Mouse (Mus musculus): Measurements from ENCODE around the gene Dab2ip. TPM values are rescaled to one million over a fixed set of nuclear protein-coding genes. Genes with fewer than 3 reads are reported as not detected.
A peak's percentile ranks its signal among the peaks of the same experiment; 100 is the strongest.

Gene Dab2ip
- polyA plus RNA-seq, 1 experiment from 2014 or later, result 49.5 TPM

DNA sequence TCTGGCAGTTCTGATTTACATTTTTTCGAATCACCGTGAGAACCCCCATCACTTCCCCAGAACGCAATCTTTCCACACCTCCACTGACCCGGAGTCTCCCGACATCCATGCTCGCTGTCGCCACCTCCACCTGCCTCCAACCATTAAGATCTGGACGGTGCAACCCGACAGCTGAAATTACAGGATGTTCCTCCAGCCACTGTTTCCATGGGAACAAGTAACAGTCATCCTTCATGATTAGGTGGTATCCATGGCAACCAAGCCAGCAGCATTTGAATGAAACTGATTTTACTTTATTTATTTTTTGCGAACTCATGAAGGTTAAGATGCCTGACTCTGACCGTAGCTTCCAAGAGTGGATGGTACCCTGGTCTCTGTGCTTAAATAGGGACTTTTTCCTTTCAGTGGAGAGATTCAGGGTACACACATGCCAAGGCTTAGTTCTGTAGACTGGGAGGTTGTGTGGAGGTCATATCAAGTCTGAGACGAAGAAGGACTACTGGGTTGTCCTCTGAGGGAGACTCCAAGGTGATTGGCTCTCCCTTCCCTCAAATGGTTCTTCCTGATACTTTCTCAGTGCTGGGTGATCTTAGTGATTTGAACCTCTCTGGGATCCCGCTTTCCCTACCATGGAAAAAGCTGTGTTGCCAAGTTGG is 79.9 kb downstream of the Dab2ip start:
- Histone ChIP-seq H3K27ac (replicated peaks; ENCODE audit: low read depth, low read length) (no peak overlapping the region), H3K4me1 (ENCODE audit: control insufficient read depth, insufficient read depth, low read length) (no peaks in the 10 kb centered on the region; the same call in 1 of the 2 replicates), H3K4me2 (ENCODE audit: low read depth, low read length) (no peak overlapping the region), H3K4me3 (ENCODE audit: low read depth, low read length) (no peak overlapping the region), H3K36me3 (replicated peaks; ENCODE audit: control insufficient read depth, insufficient read depth, low read depth, low read length) (no peaks in the 10 kb centered on the region; the same call in 1 of the 2 replicates), H3K27me3 (ENCODE audit: control insufficient read depth, insufficient read depth, low read length) (no peaks in the 10 kb centered on the region), H3K9me3 (replicated peaks; ENCODE audit: control insufficient read depth, low read length) (no peaks in the 10 kb centered on the region), H3K9ac (replicated peaks; ENCODE audit: low read length) (no peak overlapping the region)
- no peak for ATAC-seq (replicated peaks; ENCODE audit: insufficient number of reproducible peaks, low FRiP score, low TSS enrichment, low read depth)
- 73% methylated on average over 13 of the region's 13 CpGs for WGBS
- no peak for DNase-seq (ENCODE audit: low spot score)

DNA sequence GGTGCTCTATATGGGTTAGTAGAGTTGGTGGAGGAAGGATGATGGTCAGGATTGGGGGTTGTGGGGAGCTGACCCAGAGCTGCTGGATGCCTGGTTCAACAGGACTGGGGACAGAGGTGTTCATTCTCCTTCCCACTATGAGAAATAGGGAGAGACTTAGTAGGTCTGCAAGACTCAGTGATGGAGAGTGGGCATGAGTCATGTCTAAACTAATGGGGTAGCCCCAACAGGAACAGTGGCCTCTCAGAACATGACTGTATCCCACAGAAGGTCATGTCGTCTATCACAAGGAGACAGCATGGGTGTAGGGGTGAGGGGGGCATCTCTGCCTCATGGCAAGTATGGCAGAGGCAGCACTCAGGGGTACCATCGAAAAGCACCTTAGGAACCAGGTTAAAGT is 81.7 kb downstream of the Dab2ip start:
- DNase-seq (ENCODE audit: low spot score) (no peak), ATAC-seq (replicated peaks; ENCODE audit: insufficient number of reproducible peaks, low FRiP score, low TSS enrichment, low read depth) (no peak)
- Histone ChIP-seq H3K27ac (replicated peaks; ENCODE audit: low read depth, low read length) (no peak overlapping the region), H3K4me3 (ENCODE audit: low read depth, low read length) (no peak overlapping the region), H3K4me1 (ENCODE audit: control insufficient read depth, insufficient read depth, low read length) (no peaks in the 10 kb centered on the region; the same call in 1 of the 2 replicates), H3K9me3 (replicated peaks; ENCODE audit: control insufficient read depth, low read length) (no peaks in the 10 kb centered on the region), H3K27me3 (ENCODE audit: control insufficient read depth, insufficient read depth, low read length) (no peaks in the 10 kb centered on the region), H3K36me3 (replicated peaks; ENCODE audit: control insufficient read depth, insufficient read depth, low read depth, low read length) (no peaks in the 10 kb centered on the region; the same call in 1 of the 2 replicates), H3K4me2 (ENCODE audit: low read depth, low read length) (no peak overlapping the region), H3K9ac (replicated peaks; ENCODE audit: low read length) (no peak overlapping the region)
- 86% methylated on average over 2 of the region's 2 CpGs for WGBS

DNA sequence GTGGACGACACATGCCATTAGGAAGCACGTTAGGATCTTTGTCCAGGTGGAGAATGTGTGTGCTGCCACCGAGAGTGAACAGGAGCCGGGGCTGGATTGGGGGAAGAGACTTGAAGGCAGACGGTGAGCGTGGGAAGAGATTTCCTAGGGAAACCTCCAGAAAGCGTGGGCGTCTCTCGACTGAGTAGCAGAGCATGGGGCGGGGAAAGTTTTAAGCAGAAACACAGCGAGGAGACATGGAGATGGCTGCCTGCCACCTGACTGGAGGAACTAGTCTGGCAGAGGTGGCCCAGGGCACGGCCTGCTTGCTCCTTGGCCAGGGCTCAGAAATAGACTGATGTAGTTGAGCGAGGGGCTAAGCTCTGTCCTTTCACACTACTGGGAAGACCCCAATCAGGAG is 82.5 kb downstream of the Dab2ip start:
- H3K4me2 ChIP-seq (ENCODE audit: low read depth, low read length), result no peak overlapping the region
- ATAC-seq (replicated peaks; ENCODE audit: insufficient number of reproducible peaks, low FRiP score, low TSS enrichment, low read depth), result no peak
- WGBS, result 81% methylated on average over 13 of the region's 13 CpGs

DNA sequence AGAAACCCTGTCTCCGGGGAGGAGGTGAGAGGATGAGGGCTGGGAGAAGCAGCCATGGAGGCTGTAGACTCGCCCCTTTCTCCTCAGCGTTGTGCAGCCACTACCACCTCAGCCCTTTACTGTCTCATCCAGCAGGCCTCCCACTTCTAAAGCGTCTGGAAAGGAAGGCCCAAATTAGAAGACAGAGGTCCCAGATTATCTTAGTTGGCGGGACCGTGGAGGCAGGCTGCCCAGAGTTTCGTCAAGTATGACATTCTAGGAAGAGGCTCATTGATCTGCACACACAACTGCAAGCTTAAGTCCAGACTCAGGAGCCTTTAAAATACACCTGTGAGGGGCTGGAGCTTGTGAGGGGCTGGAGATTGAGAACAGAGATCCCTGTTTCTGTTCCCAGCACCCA is 84.2 kb downstream of the Dab2ip start:
- Histone ChIP-seq H3K4me2 (ENCODE audit: low read depth, low read length) (no peak overlapping the region), H3K9me3 (replicated peaks; ENCODE audit: control insufficient read depth, low read length) (no peaks in the 10 kb centered on the region), H3K36me3 (replicated peaks; ENCODE audit: control insufficient read depth, insufficient read depth, low read depth, low read length) (no peaks in the 10 kb centered on the region; the same call in 1 of the 2 replicates), H3K27ac (replicated peaks; ENCODE audit: low read depth, low read length) (no peak overlapping the region), H3K27me3 (ENCODE audit: control insufficient read depth, insufficient read depth, low read length) (no peaks in the 10 kb centered on the region), H3K9ac (replicated peaks; ENCODE audit: low read length) (no peak overlapping the region), H3K4me1 (ENCODE audit: control insufficient read depth, insufficient read depth, low read length) (no peaks in the 10 kb centered on the region), H3K4me3 (ENCODE audit: low read depth, low read length) (no peak overlapping the region)
- DNase-seq (ENCODE audit: low spot score) (no peak), ATAC-seq (replicated peaks; ENCODE audit: insufficient number of reproducible peaks, low FRiP score, low TSS enrichment, low read depth) (no peak)
- WGBS, result 81% methylated on average over 7 of the region's 7 CpGs

More for the DNA sequence above, 82.5 kb downstream of the Dab2ip start:
- H3K27me3 ChIP-seq (ENCODE audit: control insufficient read depth, insufficient read depth, low read length), result no peaks in the 10 kb centered on the region
- H3K36me3 ChIP-seq (replicated peaks; ENCODE audit: control insufficient read depth, insufficient read depth, low read depth, low read length), result no peaks in the 10 kb centered on the region; the same call in 1 of the 2 replicates
- no peak overlapping the region for H3K27ac ChIP-seq (replicated peaks; ENCODE audit: low read depth, low read length)
- no peak for DNase-seq (ENCODE audit: low spot score)
- H3K9ac ChIP-seq (replicated peaks; ENCODE audit: low read length), result no peak overlapping the region
- no peaks in the 10 kb centered on the region for H3K9me3 ChIP-seq (replicated peaks; ENCODE audit: control insufficient read depth, low read length)
- H3K4me1 ChIP-seq (ENCODE audit: control insufficient read depth, insufficient read depth, low read length), result no peaks in the 10 kb centered on the region; the same call in 1 of the 2 replicates
- H3K4me3 ChIP-seq (ENCODE audit: low read depth, low read length), result no peak overlapping the region

GRCm38 (mm10) chr2:35646553-35646952 is 88.5 kb downstream of the Dab2ip start:
- no peaks in the 10 kb centered on the region for H3K9me3 ChIP-seq (replicated peaks; ENCODE audit: control insufficient read depth, low read length)

DNA sequence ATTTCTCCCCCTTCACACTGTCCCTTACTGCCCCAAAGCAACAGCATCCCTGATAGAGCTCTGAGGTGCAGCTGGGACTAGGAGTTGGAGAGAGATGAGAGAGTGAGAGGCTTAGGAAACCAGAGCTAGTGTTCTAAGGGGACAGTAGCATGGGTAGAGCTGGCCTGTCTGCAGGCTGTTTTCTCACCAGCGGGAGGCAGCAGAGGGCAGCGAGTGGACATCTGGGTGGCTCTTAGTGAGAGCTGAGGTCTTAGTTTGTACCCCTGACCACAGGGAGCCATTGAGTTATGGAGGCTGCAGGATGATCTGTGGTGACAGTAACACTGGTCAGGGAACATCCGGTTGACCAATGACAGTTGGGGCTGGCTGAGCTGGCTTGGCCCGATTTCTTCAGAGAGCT is 91.6 kb downstream of the Dab2ip start:
- no peak overlapping the region for H3K27ac ChIP-seq (replicated peaks; ENCODE audit: low read depth, low read length)
- peak; percentile 74 for DNase-seq (ENCODE audit: low spot score)
- no peak overlapping the region for H3K4me3 ChIP-seq (ENCODE audit: low read depth, low read length)
- no peak overlapping the region for H3K4me2 ChIP-seq (ENCODE audit: low read depth, low read length)
- H3K4me1 ChIP-seq (ENCODE audit: control insufficient read depth, insufficient read depth, low read length), result no peaks in the 10 kb centered on the region; the same call in 1 of the 2 replicates
- H3K36me3 ChIP-seq (replicated peaks; ENCODE audit: control insufficient read depth, insufficient read depth, low read depth, low read length), result no peaks in the 10 kb centered on the region; the same call in 1 of the 2 replicates
- H3K27me3 ChIP-seq (ENCODE audit: control insufficient read depth, insufficient read depth, low read length), result no peaks in the 10 kb centered on the region
- 0 out of 2 replicates have a peak, but pooled peaks have one; percentile 26 for ATAC-seq (replicated peaks; ENCODE audit: insufficient number of reproducible peaks, low FRiP score, low TSS enrichment, low read depth)
- H3K9ac ChIP-seq (replicated peaks; ENCODE audit: low read length), result no peak overlapping the region
- 38% methylated on average over 4 of the region's 4 CpGs for WGBS
- no peaks in the 10 kb centered on the region for H3K9me3 ChIP-seq (replicated peaks; ENCODE audit: control insufficient read depth, low read length)

More at GRCm38 (mm10) chr2:35646553-35646952, 88.5 kb downstream of the Dab2ip start:
- no peak for ATAC-seq (replicated peaks; ENCODE audit: insufficient number of reproducible peaks, low FRiP score, low TSS enrichment, low read depth)
- Histone ChIP-seq H3K27ac (replicated peaks; ENCODE audit: low read depth, low read length) (no peak overlapping the region), H3K4me1 (ENCODE audit: control insufficient read depth, insufficient read depth, low read length) (no peaks in the 10 kb centered on the region; the same call in 1 of the 2 replicates), H3K27me3 (ENCODE audit: control insufficient read depth, insufficient read depth, low read length) (no peaks in the 10 kb centered on the region), H3K36me3 (replicated peaks; ENCODE audit: control insufficient read depth, insufficient read depth, low read depth, low read length) (no peaks in the 10 kb centered on the region; the same call in 1 of the 2 replicates), H3K9ac (replicated peaks; ENCODE audit: low read length) (no peak overlapping the region), H3K4me2 (ENCODE audit: low read depth, low read length) (no peak overlapping the region), H3K4me3 (ENCODE audit: low read depth, low read length) (no peak overlapping the region)
- no peak for DNase-seq (ENCODE audit: low spot score)
- WGBS, result 88% methylated on average over 8 of the region's 8 CpGs

DNA sequence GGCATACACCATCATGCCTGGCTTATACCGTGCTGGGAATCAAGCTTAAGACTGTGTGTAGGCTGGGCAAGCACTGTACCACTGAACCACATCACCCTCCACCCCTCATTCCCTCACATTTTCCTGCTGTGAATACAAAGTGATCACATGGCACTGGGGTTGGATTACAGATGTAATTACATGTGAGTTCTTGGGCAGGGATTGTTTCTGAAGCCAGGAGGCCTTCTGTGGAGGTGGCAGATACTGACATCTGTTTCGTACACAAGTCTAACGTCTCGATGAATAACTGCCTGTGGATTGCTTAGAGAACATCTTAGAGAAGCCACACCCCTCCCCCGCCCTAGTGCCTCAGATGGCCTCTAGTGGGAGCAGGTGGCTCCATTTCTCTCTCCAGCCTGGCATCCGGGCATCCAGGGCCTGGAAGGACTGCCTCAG is 93.2 kb downstream of the Dab2ip start:
- Histone ChIP-seq H3K4me3 (ENCODE audit: low read depth, low read length) (no peak overlapping the region), H3K36me3 (replicated peaks; ENCODE audit: control insufficient read depth, insufficient read depth, low read depth, low read length) (no peaks in the 10 kb centered on the region; the same call in 1 of the 2 replicates), H3K4me2 (ENCODE audit: low read depth, low read length) (no peak overlapping the region), H3K27me3 (ENCODE audit: control insufficient read depth, insufficient read depth, low read length) (no peaks in the 10 kb centered on the region), H3K4me1 (ENCODE audit: control insufficient read depth, insufficient read depth, low read length) (no peaks in the 10 kb centered on the region; the same call in 1 of the 2 replicates), H3K9me3 (replicated peaks; ENCODE audit: control insufficient read depth, low read length) (no peaks in the 10 kb centered on the region), H3K27ac (replicated peaks; ENCODE audit: low read depth, low read length) (no peak overlapping the region), H3K9ac (replicated peaks; ENCODE audit: low read length) (no peak overlapping the region)
- peak; percentile 51 for DNase-seq (ENCODE audit: low spot score)
- no peak for ATAC-seq (replicated peaks; ENCODE audit: insufficient number of reproducible peaks, low FRiP score, low TSS enrichment, low read depth)
- WGBS, result 46% methylated on average over 6 of the region's 6 CpGs

- no peak overlapping the region for H3K27ac ChIP-seq (replicated peaks; ENCODE audit: low read depth, low read length)
- ATAC-seq (replicated peaks; ENCODE audit: insufficient number of reproducible peaks, low FRiP score, low TSS enrichment, low read depth), result no peak
- 75% methylated on average over 4 of the region's 4 CpGs for WGBS
- H3K9ac ChIP-seq (replicated peaks; ENCODE audit: low read length), result no peak overlapping the region
- H3K4me1 ChIP-seq (ENCODE audit: control insufficient read depth, insufficient read depth, low read length), result no peaks in the 10 kb centered on the region; the same call in 1 of the 2 replicates
- no peak overlapping the region for H3K4me3 ChIP-seq (ENCODE audit: low read depth, low read length)
- no peaks in the 10 kb centered on the region for H3K36me3 ChIP-seq (replicated peaks; ENCODE audit: control insufficient read depth, insufficient read depth, low read depth, low read length)
- H3K27me3 ChIP-seq (ENCODE audit: control insufficient read depth, insufficient read depth, low read length), result no peaks in the 10 kb centered on the region
- no peak for DNase-seq (ENCODE audit: low spot score)
- no peak overlapping the region for H3K4me2 ChIP-seq (ENCODE audit: low read depth, low read length)
- H3K9me3 ChIP-seq (replicated peaks; ENCODE audit: control insufficient read depth, low read length), result no peaks in the 10 kb centered on the region
These were observed 94.9 kb downstream of the Dab2ip start for GRCm38 (mm10) chr2:35652984-35653383.
